ENCODE assay signal across 8 mouse cellular contexts in the genomic region with DNA sequence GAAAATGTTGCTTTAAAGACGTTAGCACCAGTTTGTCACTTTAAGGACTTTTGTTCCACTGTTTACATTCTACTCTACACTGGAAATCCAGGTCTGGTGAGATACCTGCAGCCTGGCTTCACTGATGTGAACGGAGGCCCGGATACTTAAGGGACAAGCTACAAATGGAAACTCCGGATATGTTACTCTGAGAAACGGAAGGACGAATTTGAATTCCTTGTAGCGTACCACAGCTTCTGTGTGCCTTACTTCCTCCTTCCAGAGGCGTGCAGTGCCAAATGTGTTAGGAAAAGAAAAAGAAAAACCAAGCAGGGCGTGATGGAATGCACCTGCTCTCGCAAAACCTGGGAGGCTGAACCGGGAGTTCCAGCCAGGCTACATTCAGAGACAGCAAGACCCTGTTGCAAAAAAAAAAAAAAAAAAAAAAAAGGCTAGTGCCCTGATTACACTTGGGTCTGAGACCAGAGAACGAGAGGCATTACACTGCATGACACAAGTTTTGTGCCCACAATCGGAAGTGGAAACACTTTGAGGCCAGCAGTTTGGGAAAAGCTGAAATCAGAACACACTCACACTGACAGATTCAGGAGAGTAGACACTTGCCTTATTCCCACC. TPM values are rescaled to one million over a fixed set of nuclear protein-coding genes. Genes with fewer than 3 reads are reported as not detected.
A peak's percentile ranks its signal among the peaks of the same experiment; 100 is the strongest.
DNase-seq lines count a peak whose midpoint lies in the region; ATAC-seq lines count a peak whose summit lies in the region.

No protein-coding gene starts in this region.

- H3K4me3 ChIP-seq in embryonic facial prominence, embryonic 15.5 days (replicated peaks): peak overlapping the region; percentile 73
- peak overlapping the region; percentile 61 for H3K4me3 ChIP-seq in hindbrain, embryonic 13.5 days
- H3K4me3 ChIP-seq in liver, embryonic 12.5 days: peak overlapping the region; percentile 65

- peak overlapping the region; percentile 18; the same call in 1 of the 2 replicates for H3K9ac ChIP-seq in embryonic facial prominence, embryonic 15.5 days
- peak overlapping the region; percentile 80; the same call in 1 of the 2 replicates for H3K9ac ChIP-seq in hindbrain, embryonic 13.5 days
- peak overlapping the region; percentile 57 for H3K9ac ChIP-seq in liver, embryonic 12.5 days

- H3K36me3 ChIP-seq in embryonic facial prominence, embryonic 15.5 days: no peaks in the 10 kb centered on the region
- H3K36me3 ChIP-seq in hindbrain, embryonic 13.5 days: no peaks in the 10 kb centered on the region
- H3K36me3 ChIP-seq in liver, embryonic 12.5 days: no peaks in the 10 kb centered on the region

- ATAC-seq in embryonic facial prominence, embryonic 15.5 days (ENCODE audit: insufficient number of reproducible peaks, low FRiP score, low TSS enrichment, low read depth): 0 out of 2 replicates have a peak, but pooled peaks have one; percentile 5
- ATAC-seq in hindbrain, embryonic 13.5 days (ENCODE audit: low FRiP score): peak; percentile 15; the same call in 1 of the 2 replicates
- peak; percentile 30; the same call in 1 of the 2 replicates for ATAC-seq in liver, embryonic 12.5 days
- 0 out of 2 replicates have a peak, but pooled peaks have one; percentile 51 for ATAC-seq in monocyte, adult 5-6 weeks (replicated peaks; ENCODE audit: insufficient number of reproducible peaks, low FRiP score, low TSS enrichment, poor library complexity, severe bottlenecking)

- H3K9me3 ChIP-seq in embryonic facial prominence, embryonic 15.5 days (replicated peaks): no peaks in the 10 kb centered on the region
- H3K9me3 ChIP-seq in hindbrain, embryonic 13.5 days: no peaks in the 10 kb centered on the region
- no peaks in the 10 kb centered on the region for H3K9me3 ChIP-seq in liver, embryonic 12.5 days (replicated peaks)

- H3K4me2 ChIP-seq in embryonic facial prominence, embryonic 15.5 days (replicated peaks): peak overlapping the region; percentile 86
- peak overlapping the region; percentile 71 for H3K4me2 ChIP-seq in hindbrain, embryonic 13.5 days
- peak overlapping the region; percentile 93 for H3K4me2 ChIP-seq in liver, embryonic 12.5 days

- H3K27me3 ChIP-seq in embryonic facial prominence, embryonic 15.5 days: no peaks in the 10 kb centered on the region
- peaks cover 12% of the 10 kb centered on the region for H3K27me3 ChIP-seq in hindbrain, embryonic 13.5 days
- 0 out of 2 replicates have a peak, but pooled peaks cover 3% of the 10 kb centered on the region for H3K27me3 ChIP-seq in liver, embryonic 12.5 days (replicated peaks)

- 10% methylated on average over 13 of the region's 13 CpGs for WGBS in embryonic facial prominence, embryonic 15.5 days
- 19% methylated on average over 13 of the region's 13 CpGs for WGBS in hindbrain, embryonic 13.5 days
- 9% methylated on average over 13 of the region's 13 CpGs for WGBS in liver, embryonic 12.5 days (ENCODE audit: insufficient replicate concordance)

- peak; percentile 10 for DNase-seq in cerebellum, adult 11-12 months
- DNase-seq in cerebellum, adult 9-10 months: no peak
- peak; percentile 79 for DNase-seq in A20 (ENCODE audit: low read depth, low spot score)
- DNase-seq in frontal cortex, postnatal 10 days (ENCODE audit: low spot score in 2 of 2): no peak

- H3K4me1 ChIP-seq in embryonic facial prominence, embryonic 15.5 days: peaks cover 11% of the 10 kb centered on the region
- peaks cover 5% of the 10 kb centered on the region for H3K4me1 ChIP-seq in hindbrain, embryonic 13.5 days (replicated peaks)
- peaks cover 21% of the 10 kb centered on the region for H3K4me1 ChIP-seq in liver, embryonic 12.5 days

- peak overlapping the region; percentile 83 for H3K27ac ChIP-seq in embryonic facial prominence, embryonic 15.5 days (replicated peaks)
- H3K27ac ChIP-seq in hindbrain, embryonic 13.5 days: no peak overlapping the region
- H3K27ac ChIP-seq in liver, embryonic 12.5 days: peak overlapping the region; percentile 16; the same call in 1 of the 2 replicates

RNA-seq across cellular contexts. Expression of gene Cryl1, which starts 0.6 kb away (rescaled TPM):
- polyA plus RNA-seq in embryonic facial prominence, embryonic 15.5 days (2015; fragmentation: Nextera tagmentation; extraction: Ambion mirVana): 38.5 and 47.8 TPM in 2 replicates
- 9.2 and 10.8 TPM in 2 replicates for polyA plus RNA-seq in hindbrain, embryonic 13.5 days (2015; fragmentation: Nextera tagmentation; extraction: Ambion mirVana)
- 7.2 and 7.3 TPM in 2 replicates for polyA plus RNA-seq in liver, embryonic 12.5 days (2016; fragmentation: Nextera tagmentation; extraction: Ambion mirVana)
- total RNA-seq in monocyte, adult 5-6 weeks (2017): 5.0 to 8.0 TPM (median 5.3 TPM) in 3 replicates

RNA-seq across cellular contexts. Expression of gene Ift88, which starts 24.9 kb away (rescaled TPM):
- 19.1 and 19.8 TPM in 2 replicates for polyA plus RNA-seq in embryonic facial prominence, embryonic 15.5 days (2015; fragmentation: Nextera tagmentation; extraction: Ambion mirVana)
- 21.1 and 23.1 TPM in 2 replicates for polyA plus RNA-seq in hindbrain, embryonic 13.5 days (2015; fragmentation: Nextera tagmentation; extraction: Ambion mirVana)
- 2.4 and 2.6 TPM in 2 replicates for polyA plus RNA-seq in liver, embryonic 12.5 days (2016; fragmentation: Nextera tagmentation; extraction: Ambion mirVana)
- 2.7 to 9.5 TPM (median 3.3 TPM) in 3 replicates for total RNA-seq in monocyte, adult 5-6 weeks (2017)

Comparison
In these comparisons a context has a peak if more than half of its experiments do, and no peak if none do; other contexts are left out.
1. DNase-seq: peak in cerebellum, adult 11-12 months (single experiment) and A20 (single experiment); none in cerebellum, adult 9-10 months (single experiment) and frontal cortex, postnatal 10 days (0 of 2).
2. H3K9ac ChIP-seq: peak in every context shown above with its lines; median percentile 80 in hindbrain, embryonic 13.5 days; 57 in liver, embryonic 12.5 days; 18 in embryonic facial prominence, embryonic 15.5 days.
3. Peak in every context shown above with its lines, with median percentiles within 50 percentile points of each other: ATAC-seq, H3K4me2 ChIP-seq and H3K4me3 ChIP-seq.